Comparison of ENCODE assay signal across 18 mouse cellular contexts in genomic region chr10:40172136-40172535, GRCm38 (mm10).
"Had no signal": no experiment of that assay in that cellular context is flagged by ENCODE, and none has a peak within 500 bp of the region (broad histone marks: within the 10 kb centered on the region; RNA-seq: fewer than 3 reads in every experiment).

No protein-coding gene starts in this region.

- H3K27ac ChIP-seq: intestine, embryonic 15.5 days; kidney, postnatal 0 days; layer of hippocampus, adult 2 months; limb, embryonic 10.5 days; limb, embryonic 13.5 days; midbrain, embryonic 10.5 days; midbrain, embryonic 13.5 days; stomach, postnatal 0 days had no signal

- H3K4me2 ChIP-seq: intestine, embryonic 15.5 days; limb, embryonic 13.5 days; lung, embryonic 14.5 days; midbrain, embryonic 13.5 days had no signal

- H3K27me3 ChIP-seq: intestine, embryonic 15.5 days; limb, embryonic 13.5 days; midbrain, embryonic 13.5 days had no signal

- ATAC-seq: intestine, embryonic 15.5 days; lung, postnatal 0 days; midbrain, embryonic 13.5 days; midbrain, embryonic 16.5 days had no signal

- H3K9me3 ChIP-seq: intestine, embryonic 15.5 days; limb, embryonic 10.5 days; limb, embryonic 13.5 days; midbrain, embryonic 10.5 days; midbrain, embryonic 13.5 days had no signal

- H3K9ac ChIP-seq: intestine, embryonic 15.5 days; limb, embryonic 13.5 days; lung, embryonic 14.5 days; midbrain, embryonic 13.5 days had no signal

- H3K4me1 ChIP-seq: intestine, embryonic 15.5 days; midbrain, embryonic 13.5 days had no signal

- H3K4me3 ChIP-seq: intestine, embryonic 15.5 days; layer of hippocampus, adult 2 months; limb, embryonic 10.5 days; limb, embryonic 13.5 days; midbrain, embryonic 10.5 days; midbrain, embryonic 13.5 days; myocyte had no signal

- H3K36me3 ChIP-seq: intestine, embryonic 15.5 days; limb, embryonic 10.5 days; limb, embryonic 13.5 days; midbrain, embryonic 10.5 days; midbrain, embryonic 13.5 days had no signal

- DNase-seq: kidney, adult 2 months; kidney, postnatal 25 days; layer of hippocampus, adult 9-11 months; lung, embryonic 14.5 days; thymus, adult 2 months; thymus, postnatal 14 days; thymus, postnatal 4 days had no signal
